Mouse (Mus musculus) regulatory T cell (primary cell): ENCODE measurements at regions not wholly inside any gene's neighbourhood (a gene's known extent, or its start where the extent isn't known, plus 50 kb on each side); places are given as distances from the start of the nearest gene placed in this dataset.

Experiments used
- in situ Hi-C: fragments of 300-600 bp; cut with MboI, MseI; formaldehyde crosslinking; loops from one replicate; pipeline ENCODE4 v1.15.1; 2025; ENCODE audit warnings: high pct_unique_total_duplicates

- in situ Hi-C loops = loop anchor here (5.0 to 10.0 kb wide), 2 partner anchors 106 to 282 kb away; no protein-coding TSS in a partner anchor
Observed at GRCm38 (mm10) chr3:60409283-60409633, 63.4 kb upstream of the Mbnl1 start.

- in situ Hi-C loops = loop anchor here (5.0 to 10.0 kb wide), 2 partner anchors 71 to 193 kb away; no protein-coding TSS in a partner anchor
Observed at GRCm38 (mm10) chr3:60411746-60412145, 60.9 kb upstream of the Mbnl1 start.

- in situ Hi-C loops = loop anchor here (5.0 to 10.0 kb wide), 2 partner anchors 70 to 193 kb away; no protein-coding TSS in a partner anchor
Observed at GRCm38 (mm10) chr3:60412206-60412605, 60.4 kb upstream of the Mbnl1 start.

GRCm38 (mm10) chr3:60413749-60414148 is 58.9 kb upstream of the Mbnl1 start:
- in situ Hi-C loops = loop anchor here (5.0 to 10.0 kb wide), 2 partner anchors 69 to 191 kb away; no protein-coding TSS in a partner anchor

- in situ Hi-C loops = loop anchor here (10.0 kb wide), 1 partner anchor 188 kb away; no protein-coding TSS in a partner anchor
Observed at GRCm38 (mm10) chr3:60417001-60417400, 55.6 kb upstream of the Mbnl1 start.

- in situ Hi-C loops = loop anchor here (10.0 kb wide), 1 partner anchor 186 kb away; no protein-coding TSS in a partner anchor
Observed at GRCm38 (mm10) chr3:60418652-60419051, 54.0 kb upstream of the Mbnl1 start.

GRCm38 (mm10) chr3:60419216-60419615 is 53.4 kb upstream of the Mbnl1 start:
- in situ Hi-C loops = loop anchor here (10.0 kb wide), 1 partner anchor 186 kb away; no protein-coding TSS in a partner anchor
